Mouse (Mus musculus) central nervous system, embryonic 18 days (tissue): ENCODE measurements around the gene Mei4. TPM values are rescaled to one million over a fixed set of nuclear protein-coding genes. Genes with fewer than 3 reads are reported as not detected.

Source experiments
- polyA plus RNA-seq: library from polyadenylated mRNA; depleted of rRNA; stranded (reverse); fragments of >200 nt; gene quantifications from 2 replicates; pipeline ENCODE4 v1.2.3, GENCODE M21; 2012; rRNA removed

Mei4 gene
- polyA plus RNA-seq, result 1.3 and 1.4 TPM in 2 replicates

GRCm38 (mm10) chr9:81863181-81863887 lies at the start of gene Mei4:
Gene Mei4 (plus strand): TSS chr9:81863670.

Other genes with a start within 250 kb of the Mei4 start
- gene Htr1b, start 229.8 kb upstream of the Mei4 start, polyA plus RNA-seq, result 6.8 and 7.2 TPM in 2 replicates